10 mouse cellular contexts compared by ENCODE assay signal in the genomic region with DNA sequence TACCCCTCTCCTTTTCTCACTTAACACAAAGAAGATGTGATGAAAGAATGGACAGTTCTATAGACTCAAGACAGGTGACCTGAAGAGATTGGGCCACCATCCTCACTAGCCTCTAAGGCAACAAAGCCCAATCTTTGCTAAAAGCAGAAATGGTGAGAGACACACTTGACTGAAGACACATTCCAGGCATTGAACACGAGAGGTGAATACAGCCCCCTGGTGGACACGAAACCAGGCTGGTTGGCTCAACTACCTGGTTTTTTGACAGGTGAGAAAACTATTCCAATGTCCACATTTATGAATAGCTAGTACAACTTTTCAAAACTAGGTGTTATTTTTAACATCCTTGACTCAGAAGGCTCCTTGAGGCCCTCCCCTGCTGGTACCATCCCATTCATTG. TPM values are rescaled to one million over a fixed set of nuclear protein-coding genes. Genes with fewer than 3 reads are reported as not detected.
DNase-seq lines count a peak whose midpoint lies in the region; ATAC-seq and TF ChIP-seq lines count a peak whose summit lies in the region.
"Had no signal": no experiment of that assay in that cellular context is flagged by ENCODE, and none has a peak within 500 bp of the region (broad histone marks: within the 10 kb centered on the region; RNA-seq: fewer than 3 reads in every experiment).

No protein-coding gene starts in this region.

- DNase-seq in embryo, embryonic 10.5 days (ENCODE audit: low spot score), result peak; percentile 26
- peak; percentile 54 for DNase-seq in lung, postnatal 14 days
- DNase-seq in forebrain, embryonic 10.5 days (ENCODE audit: extremely low spot score, low spot score), result no peak
- DNase-seq: cerebellum, postnatal 25 days; gastrocnemius, postnatal 36 days had no signal

- no peak overlapping the region for H3K9ac ChIP-seq in intestine, postnatal 0 days (ENCODE audit: low read depth, low read length)
- no peak overlapping the region for H3K9ac ChIP-seq in intestine, embryonic 15.5 days
- H3K9ac ChIP-seq in ES-Bruce4 (ENCODE audit: low read depth, poor library complexity, severe bottlenecking), result no peak overlapping the region
- H3K9ac ChIP-seq: stomach, embryonic 15.5 days had no signal

- no peaks in the 10 kb centered on the region for H3K9me3 ChIP-seq in intestine, postnatal 0 days (ENCODE audit: control insufficient read depth)
- H3K9me3 ChIP-seq in intestine, embryonic 15.5 days, result no peaks in the 10 kb centered on the region
- no peaks in the 10 kb centered on the region for H3K9me3 ChIP-seq in ES-Bruce4 (replicated peaks; ENCODE audit: control insufficient read depth, insufficient read depth, low read length, poor library complexity, severe bottlenecking)
- H3K9me3 ChIP-seq in forebrain, embryonic 10.5 days, result no peaks in the 10 kb centered on the region
- H3K9me3 ChIP-seq: stomach, embryonic 15.5 days had no signal

- 75% methylated on average over 2 of the region's 2 CpGs for WGBS in intestine, postnatal 0 days
- 75% methylated on average over 2 of the region's 2 CpGs for WGBS in intestine, embryonic 15.5 days
- 68% methylated on average over 2 of the region's 2 CpGs for WGBS in forebrain, embryonic 10.5 days

- no peak for ATAC-seq in intestine, postnatal 0 days
- ATAC-seq in intestine, embryonic 15.5 days, result no peak
- no peak for ATAC-seq in monocyte, adult 5-6 weeks (replicated peaks; ENCODE audit: insufficient number of reproducible peaks, low FRiP score, low TSS enrichment, poor library complexity, severe bottlenecking)

- no peak overlapping the region for H3K4me2 ChIP-seq in intestine, postnatal 0 days (replicated peaks; ENCODE audit: low read depth)
- H3K4me2 ChIP-seq in intestine, embryonic 15.5 days (replicated peaks), result no peak overlapping the region
- H3K4me2 ChIP-seq: stomach, embryonic 15.5 days had no signal

- TF ChIP-seq POLR2A in ES-Bruce4 (IDR thresholded peaks at IDR 0.05; ENCODE audit: insufficient read depth, low read length), result no peak

- no peak overlapping the region for H3K4me3 ChIP-seq in intestine, postnatal 0 days (ENCODE audit: low read depth, low read length)
- no peak overlapping the region for H3K4me3 ChIP-seq in intestine, embryonic 15.5 days (replicated peaks)
- no peak overlapping the region for H3K4me3 ChIP-seq in ES-Bruce4 (ENCODE audit: low read depth, low read length)
- H3K4me3 ChIP-seq in forebrain, embryonic 10.5 days, result no peak overlapping the region
- H3K4me3 ChIP-seq: stomach, embryonic 15.5 days had no signal

- TF ChIP-seq CTCF in intestine, postnatal 0 days (IDR thresholded peaks at IDR 0.05; ENCODE audit: low read depth), result peak; percentile 62
- peak; percentile 37 for TF ChIP-seq CTCF in ES-Bruce4 (IDR thresholded peaks at IDR 0.05; ENCODE audit: low read depth, low read length)

- H3K36me3 ChIP-seq in intestine, postnatal 0 days (ENCODE audit: control insufficient read depth, insufficient read depth), result peaks cover 6% of the 10 kb centered on the region; the same call in 1 of the 2 replicates
- H3K36me3 ChIP-seq in intestine, embryonic 15.5 days, result 0 out of 2 replicates have a peak, but pooled peaks cover 2% of the 10 kb centered on the region
- H3K36me3 ChIP-seq in ES-Bruce4 (ENCODE audit: control insufficient read depth, insufficient read depth, low read length, poor library complexity, severe bottlenecking), result peaks cover 6% of the 10 kb centered on the region
- H3K36me3 ChIP-seq in forebrain, embryonic 10.5 days (replicated peaks), result peaks cover 16% of the 10 kb centered on the region
- H3K36me3 ChIP-seq: stomach, embryonic 15.5 days had no signal

- H3K4me1 ChIP-seq in intestine, postnatal 0 days (replicated peaks; ENCODE audit: control insufficient read depth, insufficient read depth, low read length), result no peaks in the 10 kb centered on the region
- no peaks in the 10 kb centered on the region for H3K4me1 ChIP-seq in intestine, embryonic 15.5 days (replicated peaks)
- no peaks in the 10 kb centered on the region for H3K4me1 ChIP-seq in ES-Bruce4 (ENCODE audit: control insufficient read depth, insufficient read depth, low read length)
- no peaks in the 10 kb centered on the region for H3K4me1 ChIP-seq in forebrain, embryonic 10.5 days
- H3K4me1 ChIP-seq: stomach, embryonic 15.5 days had no signal

- no peak overlapping the region for H3K27ac ChIP-seq in intestine, postnatal 0 days (ENCODE audit: low read depth, low read length)
- H3K27ac ChIP-seq in intestine, embryonic 15.5 days, result no peak overlapping the region
- H3K27ac ChIP-seq in ES-Bruce4 (ENCODE audit: insufficient read depth, low read length), result no peak overlapping the region
- H3K27ac ChIP-seq in forebrain, embryonic 10.5 days, result no peak overlapping the region
- H3K27ac ChIP-seq: stomach, embryonic 15.5 days had no signal

- no peaks in the 10 kb centered on the region for H3K27me3 ChIP-seq in intestine, postnatal 0 days (replicated peaks; ENCODE audit: control insufficient read depth, insufficient read depth, low read length)
- no peaks in the 10 kb centered on the region for H3K27me3 ChIP-seq in intestine, embryonic 15.5 days (replicated peaks)
- H3K27me3 ChIP-seq in ES-Bruce4 (ENCODE audit: control insufficient read depth, insufficient read depth, low read length, poor library complexity, severe bottlenecking), result no peaks in the 10 kb centered on the region
- H3K27me3 ChIP-seq in forebrain, embryonic 10.5 days (ENCODE audit: poor library complexity, severe bottlenecking), result no peaks in the 10 kb centered on the region
- H3K27me3 ChIP-seq: stomach, embryonic 15.5 days had no signal

- no peak for TF ChIP-seq EP300 in ES-Bruce4 (IDR thresholded peaks at IDR 0.05; ENCODE audit: insufficient read depth, low read depth, low read length)

RNA-seq across cellular contexts. Expression of a gene that starts 43.1 kb away (rescaled TPM):
- 11.8 and 12.7 TPM in 2 replicates for polyA plus RNA-seq in intestine, postnatal 0 days (2015; fragmentation: Nextera tagmentation; extraction: Ambion mirVana)
- polyA plus RNA-seq in intestine, embryonic 15.5 days (2015; fragmentation: Nextera tagmentation; extraction: Ambion mirVana), result 16.8 and 17.4 TPM in 2 replicates
- polyA plus RNA-seq in ES-Bruce4 (2011; ENCODE audit: insufficient read depth, insufficient read length, low read depth, missing spikeins), result 7.0 and 10.9 TPM in 2 replicates
- total RNA-seq in monocyte, adult 5-6 weeks (2017), result 9.6 to 14.1 TPM (median 11.8 TPM) in 3 replicates
- polyA plus RNA-seq in forebrain, embryonic 10.5 days (2016; fragmentation: Nextera tagmentation; extraction: Ambion mirVana), result 13.7 and 16.3 TPM in 2 replicates

RNA-seq across cellular contexts. Expression of a gene that starts 51.7 kb away (rescaled TPM):
- polyA plus RNA-seq in intestine, postnatal 0 days (2015; fragmentation: Nextera tagmentation; extraction: Ambion mirVana), result 8.9 and 9.5 TPM in 2 replicates
- 18.8 and 21.6 TPM in 2 replicates for polyA plus RNA-seq in intestine, embryonic 15.5 days (2015; fragmentation: Nextera tagmentation; extraction: Ambion mirVana)
- 24.9 and 32.2 TPM in 2 replicates for polyA plus RNA-seq in ES-Bruce4 (2011; ENCODE audit: insufficient read depth, insufficient read length, low read depth, missing spikeins)
- 19.2 to 26.9 TPM (median 21.2 TPM) in 3 replicates for total RNA-seq in monocyte, adult 5-6 weeks (2017)
- 17.6 and 18.8 TPM in 2 replicates for polyA plus RNA-seq in forebrain, embryonic 10.5 days (2016; fragmentation: Nextera tagmentation; extraction: Ambion mirVana)
